Mouse (Mus musculus) heart, embryonic 13.5 days (tissue): ENCODE measurements around the gene Fam114a2. TPM values are rescaled to one million over a fixed set of nuclear protein-coding genes. Genes with fewer than 3 reads are reported as not detected.

ENCODE experiments used
- ATAC-seq: fragments of 200-750 bp; cut with Nextera tagmentation; 2 replicates; pipeline ENCODE4 v1.8.0; 2017; ENCODE audit warnings: moderate TSS enrichment; ENCODE audit not compliant: insufficient number of reproducible peaks, low FRiP score, low TSS enrichment; ENCODE audit errors: extremely low read depth
- H3K27ac ChIP-seq: fragments of 300-500 bp; sonication (generic); replicated peaks from 2 replicates; pipeline ENCODE4 v1.5.1; 2015; ENCODE audit warnings: moderate library complexity, mild to moderate bottlenecking, inconsistent platforms
- H3K27me3 ChIP-seq: fragments of 300-500 bp; sonication (generic); replicated peaks from 2 replicates; pipeline ENCODE4 v1.6.1; 2015; ENCODE audit warnings: mild to moderate bottlenecking, inconsistent platforms
- H3K36me3 ChIP-seq: fragments of 300-500 bp; sonication (generic); 2 replicates; pipeline ENCODE4 v1.6.1; 2015; ENCODE audit warnings: mild to moderate bottlenecking, inconsistent platforms
- H3K4me1 ChIP-seq: fragments of 300-500 bp; sonication (generic); 2 replicates; pipeline ENCODE4 v1.6.1; 2015; ENCODE audit warnings: inconsistent platforms
- H3K4me2 ChIP-seq: fragments of 300-500 bp; sonication (generic); 2 replicates; pipeline ENCODE4 v1.6.1; 2015; ENCODE audit warnings: inconsistent platforms, mild to moderate bottlenecking, moderate library complexity
- H3K4me3 ChIP-seq: fragments of 300-500 bp; sonication (generic); 2 replicates; pipeline ENCODE4 v1.5.1; 2015; ENCODE audit warnings: moderate library complexity, mild to moderate bottlenecking, inconsistent platforms
- H3K9ac ChIP-seq: fragments of 300-500 bp; sonication (generic); 2 replicates; pipeline ENCODE4 v1.6.1; 2015; ENCODE audit warnings: inconsistent platforms, mild to moderate bottlenecking, moderate library complexity
- H3K9me3 ChIP-seq: fragments of 300-500 bp; sonication (generic); 2 replicates; pipeline ENCODE4 v1.6.1; 2016; ENCODE audit warnings: inconsistent platforms
- WGBS: fragments of 180-500 bp; shearing (Covaris S2); methylation state at CpG from one replicate; pipeline ENCODE4 v1.1.7; 2015; ENCODE audit warnings: mixed read lengths; 5-methylcytosine and 5-hydroxymethylcytosine counted together
- polyA plus RNA-seq: library from polyadenylated mRNA; unstranded; fragments of >200 nt; fragmentation: Nextera tagmentation; extraction: Ambion mirVana; gene quantifications from 2 replicates; pipeline ENCODE4 v1.2.1, GENCODE M21; 2015

Gene Fam114a2
- polyA plus RNA-seq, 1 experiment from 2014 or later = 63.5 TPM

GRCm38 (mm10) chr11:57470056-57470455 lies 48.4 kb downstream of the Fam114a2 start:
- H3K9ac ChIP-seq = no peak overlapping the region
- peaks cover 3% of the 10 kb centered on the region; the same call in 1 of the 2 replicates for H3K27me3 ChIP-seq
- ATAC-seq = no peak
- H3K27ac ChIP-seq = no peak overlapping the region
- H3K4me3 ChIP-seq = no peak overlapping the region
- WGBS = 34% methylated on average over 6 of the region's 6 CpGs
- 0 out of 2 replicates have a peak, but pooled peaks cover 4% of the 10 kb centered on the region for H3K4me1 ChIP-seq
- no peaks in the 10 kb centered on the region for H3K36me3 ChIP-seq
- H3K9me3 ChIP-seq = 0 out of 2 replicates have a peak, but pooled peaks cover 7% of the 10 kb centered on the region
- H3K4me2 ChIP-seq = no peak overlapping the region

DNA sequence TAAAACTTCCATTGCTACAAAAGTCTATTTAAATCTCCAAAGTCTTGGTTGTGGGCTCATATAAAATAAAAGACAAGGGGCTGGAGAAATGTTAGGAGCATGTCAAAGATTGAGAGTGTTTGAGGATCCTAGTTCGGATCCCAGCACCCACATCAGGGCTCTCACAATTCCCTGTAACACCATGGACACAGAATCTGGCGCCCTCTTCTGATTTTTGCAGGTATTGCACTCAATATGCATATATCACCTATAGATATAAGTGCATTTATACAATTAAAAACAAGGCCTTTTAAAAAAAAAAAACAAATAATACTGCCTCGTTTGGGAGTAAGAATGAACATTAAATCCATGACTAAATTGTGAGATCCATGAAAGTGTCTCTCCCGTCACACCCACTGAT lies 49.7 kb downstream of the Fam114a2 start:
- Histone ChIP-seq H3K36me3 (no peaks in the 10 kb centered on the region), H3K4me1 (0 out of 2 replicates have a peak, but pooled peaks cover 4% of the 10 kb centered on the region), H3K27ac (no peak overlapping the region), H3K27me3 (no peaks in the 10 kb centered on the region; the same call in 1 of the 2 replicates), H3K4me2 (no peak overlapping the region), H3K9me3 (0 out of 2 replicates have a peak, but pooled peaks cover 7% of the 10 kb centered on the region), H3K4me3 (no peak overlapping the region), H3K9ac (no peak overlapping the region)
- no peak for ATAC-seq
- 72% methylated on average over 4 of the region's 4 CpGs for WGBS

- no peaks in the 10 kb centered on the region; the same call in 1 of the 2 replicates for H3K27me3 ChIP-seq
- H3K9me3 ChIP-seq = 0 out of 2 replicates have a peak, but pooled peaks cover 7% of the 10 kb centered on the region
- H3K4me1 ChIP-seq = 0 out of 2 replicates have a peak, but pooled peaks cover 4% of the 10 kb centered on the region
- WGBS = 40% methylated on average over 23 of the region's 23 CpGs
- no peak for ATAC-seq
- no peak overlapping the region for H3K9ac ChIP-seq
- no peaks in the 10 kb centered on the region for H3K36me3 ChIP-seq
- H3K4me2 ChIP-seq = peak overlapping the region; percentile 18
- H3K4me3 ChIP-seq = no peak overlapping the region
- no peak overlapping the region for H3K27ac ChIP-seq
These were observed 51.0 kb downstream of the Fam114a2 start for GRCm38 (mm10) chr11:57467159-57468110.

- ATAC-seq = no peak
- Histone ChIP-seq H3K9ac (no peak overlapping the region), H3K4me3 (no peak overlapping the region), H3K4me2 (no peak overlapping the region), H3K27me3 (no peaks in the 10 kb centered on the region; the same call in 1 of the 2 replicates), H3K9me3 (0 out of 2 replicates have a peak, but pooled peaks cover 7% of the 10 kb centered on the region), H3K27ac (no peak overlapping the region), H3K4me1 (0 out of 2 replicates have a peak, but pooled peaks cover 4% of the 10 kb centered on the region), H3K36me3 (no peaks in the 10 kb centered on the region)
- WGBS = 74% methylated on average over 3 of the region's 3 CpGs
These were observed 52.6 kb downstream of the Fam114a2 start for GRCm38 (mm10) chr11:57465844-57466243.

- 0 out of 2 replicates have a peak, but pooled peaks cover 7% of the 10 kb centered on the region for H3K9me3 ChIP-seq
- no peaks in the 10 kb centered on the region; the same call in 1 of the 2 replicates for H3K27me3 ChIP-seq
- H3K36me3 ChIP-seq = no peaks in the 10 kb centered on the region
- H3K27ac ChIP-seq = no peak overlapping the region
- 0 out of 2 replicates have a peak, but pooled peaks cover 4% of the 10 kb centered on the region for H3K4me1 ChIP-seq
- WGBS = 37% methylated on average over 8 of the region's 8 CpGs
- no peak overlapping the region for H3K9ac ChIP-seq
- H3K4me2 ChIP-seq = no peak overlapping the region
- H3K4me3 ChIP-seq = no peak overlapping the region
- ATAC-seq = no peak
These were observed 53.4 kb downstream of the Fam114a2 start for GRCm38 (mm10) chr11:57465025-57465424.

DNA sequence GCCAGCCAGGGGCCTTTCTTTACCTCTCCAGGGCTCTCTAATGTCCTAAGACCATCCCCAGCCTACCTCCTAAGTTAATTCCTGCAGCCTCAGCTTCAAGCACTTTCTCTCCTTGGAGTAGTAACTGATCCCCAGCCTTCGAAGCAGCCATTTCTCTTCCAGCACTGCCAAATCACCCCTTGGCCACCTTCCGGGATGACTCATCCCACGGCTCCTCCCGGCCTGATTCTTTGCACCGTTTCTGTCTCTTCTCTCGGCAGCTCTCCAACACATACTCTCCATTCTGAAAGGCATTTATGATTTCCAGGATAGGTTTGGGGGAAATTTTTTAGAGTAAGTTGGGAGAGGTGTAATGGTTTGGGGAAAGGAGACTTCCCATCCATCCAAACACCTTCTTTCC lies 58.7 kb downstream of the Fam114a2 start:
- Histone ChIP-seq H3K36me3 (no peaks in the 10 kb centered on the region), H3K9ac (no peak overlapping the region), H3K4me3 (no peak overlapping the region), H3K27ac (no peak overlapping the region), H3K9me3 (no peaks in the 10 kb centered on the region), H3K4me1 (no peaks in the 10 kb centered on the region), H3K4me2 (no peak overlapping the region), H3K27me3 (no peaks in the 10 kb centered on the region; the same call in 1 of the 2 replicates)
- WGBS = 41% methylated on average over 6 of the region's 6 CpGs
- ATAC-seq = no peak

- no peaks in the 10 kb centered on the region for H3K4me1 ChIP-seq
- no peaks in the 10 kb centered on the region; the same call in 1 of the 2 replicates for H3K27me3 ChIP-seq
- no peak overlapping the region for H3K27ac ChIP-seq
- H3K4me2 ChIP-seq = no peak overlapping the region
- no peaks in the 10 kb centered on the region for H3K9me3 ChIP-seq
- no peak overlapping the region for H3K9ac ChIP-seq
- H3K4me3 ChIP-seq = no peak overlapping the region
- no peaks in the 10 kb centered on the region for H3K36me3 ChIP-seq
- 50% methylated on average over 5 of the region's 5 CpGs for WGBS
- ATAC-seq = no peak
These were observed 64.0 kb downstream of the Fam114a2 start for GRCm38 (mm10) chr11:57454421-57454820.

- H3K4me3 ChIP-seq = no peak overlapping the region
- no peak for ATAC-seq
- WGBS = 52% methylated on average over 6 of the region's 6 CpGs
These were observed 73.0 kb downstream of the Fam114a2 start for GRCm38 (mm10) chr11:57445237-57445962.

DNA sequence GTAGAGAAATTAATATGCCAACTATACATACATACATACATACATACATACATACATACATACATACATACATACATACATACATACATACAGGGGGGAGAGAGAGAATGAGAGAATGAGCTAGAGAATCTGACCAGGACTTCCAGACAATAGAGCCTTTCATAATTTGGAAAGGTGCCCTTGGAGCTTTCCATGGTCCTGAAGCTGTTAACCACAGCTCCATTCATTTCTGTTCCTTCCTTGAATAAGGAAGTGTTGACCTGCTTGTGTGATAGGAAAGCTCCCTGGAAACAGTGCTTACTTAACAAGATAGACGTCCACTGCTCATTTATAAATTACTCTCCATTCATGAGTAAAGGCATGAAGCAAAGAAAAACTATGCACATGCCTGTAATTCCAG lies 84.3 kb downstream of the Fam114a2 start:
- Histone ChIP-seq H3K27me3 (0 out of 2 replicates have a peak, but pooled peaks cover 3% of the 10 kb centered on the region), H3K4me3 (no peak overlapping the region), H3K9me3 (no peaks in the 10 kb centered on the region), H3K36me3 (no peaks in the 10 kb centered on the region), H3K9ac (no peak overlapping the region), H3K4me1 (no peaks in the 10 kb centered on the region), H3K27ac (no peak overlapping the region), H3K4me2 (no peak overlapping the region)
- WGBS = 4% methylated on average over 1 of the region's 1 CpGs
- no peak for ATAC-seq

More at GRCm38 (mm10) chr11:57445237-57445962, 73.0 kb downstream of the Fam114a2 start:
- H3K4me2 ChIP-seq = no peak overlapping the region
- H3K9me3 ChIP-seq = no peaks in the 10 kb centered on the region
- no peaks in the 10 kb centered on the region for H3K36me3 ChIP-seq
- H3K9ac ChIP-seq = no peak overlapping the region
- H3K27me3 ChIP-seq = no peaks in the 10 kb centered on the region
- H3K4me1 ChIP-seq = no peaks in the 10 kb centered on the region
- peak overlapping the region; percentile 50 for H3K27ac ChIP-seq
